In the genomic region with DNA sequence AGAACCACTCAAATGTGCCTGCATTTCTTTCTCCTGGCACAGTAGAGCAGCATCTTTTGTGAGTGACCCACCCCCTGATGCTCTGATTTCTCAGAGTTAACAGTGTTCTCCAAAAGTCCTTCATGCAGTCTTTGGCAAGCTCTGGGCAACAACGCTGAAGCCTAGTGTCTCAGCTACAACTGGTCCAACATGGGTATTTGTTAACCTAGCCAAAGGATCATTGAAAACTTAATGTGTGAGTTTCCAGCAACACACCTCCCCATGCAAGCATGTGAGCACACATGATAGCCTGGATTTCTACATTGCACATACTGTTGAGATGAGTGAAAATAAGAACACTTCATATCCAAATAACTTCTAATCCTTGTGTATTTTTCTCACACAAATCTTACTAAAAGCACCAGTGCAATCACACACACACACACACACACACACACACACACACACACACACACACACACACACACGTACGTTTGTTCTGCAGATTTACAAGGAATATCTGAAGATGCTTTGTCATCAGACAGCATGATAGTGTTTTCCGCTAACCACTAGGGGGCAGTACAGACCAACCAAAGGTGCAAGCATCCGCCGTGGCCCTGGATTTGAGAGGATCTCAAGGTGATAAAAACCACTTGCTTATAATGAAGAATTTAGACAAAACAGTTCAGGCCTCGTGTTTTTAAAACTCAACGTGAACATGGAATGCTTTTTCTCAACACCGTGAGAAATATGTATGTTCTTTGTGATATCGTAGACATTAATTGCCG, we compare ENCODE assay signal across 9 mouse cellular contexts. TPM values are rescaled to one million over a fixed set of nuclear protein-coding genes. Genes with fewer than 3 reads are reported as not detected.
A peak's percentile ranks its signal among the peaks of the same experiment; 100 is the strongest.
DNase-seq lines count a peak whose midpoint lies in the region; ATAC-seq and TF ChIP-seq lines count a peak whose summit lies in the region.
"Had no signal": no experiment of that assay in that cellular context is flagged by ENCODE, and none has a peak within 500 bp of the region (broad histone marks: within the 10 kb centered on the region; RNA-seq: fewer than 3 reads in every experiment).

No protein-coding gene starts in this region.

- H3K27me3 ChIP-seq in limb, embryonic 11.5 days (ENCODE audit: control insufficient read depth, insufficient read depth, low read length): no peaks in the 10 kb centered on the region
- no peaks in the 10 kb centered on the region for H3K27me3 ChIP-seq in stomach, postnatal 0 days (ENCODE audit: control insufficient read depth, insufficient read depth, low read length)
- H3K27me3 ChIP-seq: embryonic facial prominence, embryonic 15.5 days had no signal

- H3K9me3 ChIP-seq in limb, embryonic 11.5 days (ENCODE audit: control insufficient read depth, low read length): no peaks in the 10 kb centered on the region
- H3K9me3 ChIP-seq in stomach, postnatal 0 days (ENCODE audit: control insufficient read depth, low read length): no peaks in the 10 kb centered on the region
- H3K9me3 ChIP-seq: embryonic facial prominence, embryonic 15.5 days had no signal

- no peaks in the 10 kb centered on the region for H3K4me1 ChIP-seq in cortical plate, adult 2 months (ENCODE audit: control insufficient read depth, insufficient read depth, low read length)
- peaks cover 13% of the 10 kb centered on the region for H3K4me1 ChIP-seq in limb, embryonic 11.5 days (ENCODE audit: control insufficient read depth, insufficient read depth, low read length)
- no peaks in the 10 kb centered on the region for H3K4me1 ChIP-seq in stomach, postnatal 0 days (replicated peaks; ENCODE audit: control insufficient read depth, insufficient read depth)
- H3K4me1 ChIP-seq: embryonic facial prominence, embryonic 15.5 days had no signal

- no peak for TF ChIP-seq POLR2A in cortical plate, adult 2 months (IDR thresholded peaks at IDR 0.05; ENCODE audit: extremely low read depth, insufficient read depth, low read length)

- no peak for ATAC-seq in limb, embryonic 11.5 days (ENCODE audit: insufficient number of reproducible peaks, low FRiP score, low TSS enrichment, low read depth)
- peak; percentile 64; the same call in 1 of the 2 replicates for ATAC-seq in stomach, postnatal 0 days (ENCODE audit: low FRiP score, low TSS enrichment)

- TF ChIP-seq CTCF in cortical plate, adult 2 months (IDR thresholded peaks at IDR 0.05; ENCODE audit: extremely low read depth, insufficient read depth, low read length): peak; percentile 97
- peak; percentile 95 for TF ChIP-seq CTCF in stomach, postnatal 0 days (IDR thresholded peaks at IDR 0.05; ENCODE audit: low read depth)

- no peak for TF ChIP-seq EP300 in stomach, postnatal 0 days (optimal IDR thresholded peaks at IDR 0.05)

- no peak overlapping the region for H3K4me2 ChIP-seq in limb, embryonic 11.5 days (ENCODE audit: low read depth, severe bottlenecking)
- no peak overlapping the region for H3K4me2 ChIP-seq in stomach, postnatal 0 days (replicated peaks; ENCODE audit: low read depth)
- H3K4me2 ChIP-seq: embryonic facial prominence, embryonic 15.5 days had no signal

- H3K9ac ChIP-seq in limb, embryonic 11.5 days (ENCODE audit: low read length): no peak overlapping the region
- no peak overlapping the region for H3K9ac ChIP-seq in stomach, postnatal 0 days (ENCODE audit: low read length)
- H3K9ac ChIP-seq: embryonic facial prominence, embryonic 15.5 days had no signal

- H3K27ac ChIP-seq in cortical plate, adult 2 months (ENCODE audit: insufficient read depth, low read length): no peak overlapping the region
- no peak overlapping the region for H3K27ac ChIP-seq in limb, embryonic 11.5 days (replicated peaks; ENCODE audit: low read depth, low read length)
- H3K27ac ChIP-seq in stomach, postnatal 0 days (replicated peaks): no peak overlapping the region
- H3K27ac ChIP-seq: embryonic facial prominence, embryonic 15.5 days had no signal

- intact Hi-C loops in gastrocnemius, postnatal 14 days (cut with DNase I; ENCODE audit: low total_unique reads): no loop called here

- peak; percentile 88 for DNase-seq in 416B (ENCODE audit: low read depth)
- DNase-seq in adrenal gland, adult (ENCODE audit: inconsistent age in 2 of 2, low spot score in 1 of 2): peak; percentile 72 to 93
- DNase-seq in gastrocnemius, postnatal 14 days: peak; percentile 78
- DNase-seq in kidney, adult 8-10 months: peak; percentile 66 to 75
- peak; percentile 90 for DNase-seq in limb, embryonic 11.5 days (ENCODE audit: low spot score)
- peak; percentile 65 to 70 for DNase-seq in natural killer cell, adult 2 months (ENCODE audit: low spot score in 2 of 2)
- peak; percentile 79 for DNase-seq in stomach, postnatal 0 days (ENCODE audit: low spot score)

- H3K4me3 ChIP-seq in cortical plate, adult 2 months (ENCODE audit: insufficient read depth, low read length): no peak overlapping the region
- no peak overlapping the region for H3K4me3 ChIP-seq in limb, embryonic 11.5 days (ENCODE audit: low read depth, low read length)
- no peak overlapping the region for H3K4me3 ChIP-seq in stomach, postnatal 0 days (ENCODE audit: low read depth, low read length)
- H3K4me3 ChIP-seq: embryonic facial prominence, embryonic 15.5 days had no signal

- H3K36me3 ChIP-seq in limb, embryonic 11.5 days (ENCODE audit: control insufficient read depth, insufficient read depth, low read length): no peaks in the 10 kb centered on the region
- H3K36me3 ChIP-seq in stomach, postnatal 0 days (ENCODE audit: control insufficient read depth, insufficient read depth, low read length): no peaks in the 10 kb centered on the region
- H3K36me3 ChIP-seq: embryonic facial prominence, embryonic 15.5 days had no signal

- WGBS in limb, embryonic 11.5 days: 25% methylated on average over 11 of the region's 11 CpGs
- WGBS in stomach, postnatal 0 days: 19% methylated on average over 11 of the region's 11 CpGs

RNA-seq across cellular contexts. Expression of a gene that starts 56.9 kb away (rescaled TPM):
- 1.3 and 1.8 TPM in 2 replicates for polyA plus RNA-seq in cortical plate, adult 2 months (2012; rRNA removed)
- total RNA-seq in gastrocnemius, postnatal 14 days (2021): not detected
- 0.98 and 1.0 TPM in 2 replicates for polyA plus RNA-seq in limb, embryonic 11.5 days (2014; fragmentation: Nextera tagmentation; extraction: Ambion mirVana)
- 472 and 547 TPM in 2 replicates for polyA plus RNA-seq in stomach, postnatal 0 days (2015; fragmentation: Nextera tagmentation; extraction: Ambion mirVana)

Comparison
In these comparisons a context has a peak if more than half of its experiments do, and no peak if none do; other contexts are left out.
1. RNA of a gene that starts 56.9 kb away (polyA plus RNA-seq): 472 to 547 TPM in stomach, postnatal 0 days; 1.3 to 1.8 TPM in cortical plate, adult 2 months and 0.98 to 1.0 TPM in limb, embryonic 11.5 days; every median in the first group is over 100 times any median in the second.
2. Peak in every context shown above with its lines, with median percentiles within 50 percentile points of each other: DNase-seq.